Mouse (Mus musculus) monocyte, adult 2 months (primary cell): ENCODE data around the gene Pex11g.

Experiments used
- DNase-seq, 2 experiments: peaks; one replicate each; pipeline ENCODE4 v3.0.0; 2022; ENCODE audit warnings: low spot score in 2 of 2, low read depth in 1 of 2

Gene Pex11g

GRCm38 (mm10) chr8:3481605-3482004, 14.1 kb upstream of the Pex11g start:
- DNase-seq: no peak

GRCm38 (mm10) chr8:3480221-3480785, 12.8 kb upstream of the Pex11g start:
- DNase-seq: no peak

GRCm38 (mm10) chr8:3475715-3476429, 8.4 kb upstream of the Pex11g start:
- no peak for DNase-seq

- DNase-seq: no peak
Observed at GRCm38 (mm10) chr8:3470562-3470961, 3.1 kb upstream of the Pex11g start, which contains the start of gene Tex45. Gene Tex45 (plus strand): TSS chr8:3470862.

- no peak for DNase-seq
Observed at GRCm38 (mm10) chr8:3468838-3469237, 1.4 kb upstream of the Pex11g start.

- no peak for DNase-seq
Observed at GRCm38 (mm10) chr8:3467886-3468545, 536 bp upstream of the Pex11g start.

GRCm38 (mm10) chr8:3464309-3464708, 3.2 kb downstream of the Pex11g start:
- no peak for DNase-seq

- DNase-seq: no peak
Observed at GRCm38 (mm10) chr8:3463248-3463647, 4.2 kb downstream of the Pex11g start.

GRCm38 (mm10) chr8:3451992-3452391, 15.5 kb downstream of the Pex11g start:
- no peak for DNase-seq

- DNase-seq: peak in 1 of 2 experiments; percentile 8
Observed at GRCm38 (mm10) chr8:3450670-3451069, 16.8 kb downstream of the Pex11g start.

- no peak for DNase-seq
Observed at GRCm38 (mm10) chr8:3449226-3449625, 18.3 kb downstream of the Pex11g start.

GRCm38 (mm10) chr8:3439510-3439909, 28.0 kb downstream of the Pex11g start:
- DNase-seq: no peak

- DNase-seq: no peak
Observed at GRCm38 (mm10) chr8:3436492-3436891, 31.0 kb downstream of the Pex11g start.

GRCm38 (mm10) chr8:3431113-3431512, 36.4 kb downstream of the Pex11g start:
- DNase-seq: no peak

- no peak for DNase-seq
Observed at GRCm38 (mm10) chr8:3429966-3430365, 37.5 kb downstream of the Pex11g start.

GRCm38 (mm10) chr8:3428426-3428825, 39.1 kb downstream of the Pex11g start:
- DNase-seq: no peak

GRCm38 (mm10) chr8:3426211-3426610, 41.3 kb downstream of the Pex11g start:
- DNase-seq: no peak

GRCm38 (mm10) chr8:3425217-3425616, 42.3 kb downstream of the Pex11g start:
- no peak for DNase-seq

GRCm38 (mm10) chr8:3421507-3421906, 46.0 kb downstream of the Pex11g start:
- no peak for DNase-seq

GRCm38 (mm10) chr8:3420105-3420706, 47.3 kb downstream of the Pex11g start:
- no peak for DNase-seq

- no peak for DNase-seq
Observed at GRCm38 (mm10) chr8:3418101-3418500, 49.4 kb downstream of the Pex11g start.

GRCm38 (mm10) chr8:3417455-3417854, 50.0 kb downstream of the Pex11g start:
- DNase-seq: no peak
